Mouse (Mus musculus) erythroblast, embryonic 14.5 days (primary cell): ENCODE measurements at regions not wholly inside any gene's neighbourhood (a gene's known extent, or its start where the extent isn't known, plus 50 kb on each side); places are given as distances from the start of the nearest gene placed in this dataset.

Source experiments
- H3K27me3 ChIP-seq: 2 replicates; pipeline ENCODE4 v1.6.1; 2012; ENCODE audit warnings: inconsistent platforms; ENCODE audit not compliant: control insufficient read depth
- H3K36me3 ChIP-seq: 2 replicates; pipeline ENCODE4 v1.6.1; 2012; ENCODE audit warnings: mild to moderate bottlenecking, inconsistent platforms; ENCODE audit not compliant: control insufficient read depth
- H3K4me1 ChIP-seq: 2 replicates; pipeline ENCODE4 v1.6.1; 2012; ENCODE audit warnings: inconsistent platforms; ENCODE audit not compliant: control insufficient read depth
- H3K4me3 ChIP-seq: replicated peaks from 2 replicates; pipeline ENCODE3; 2012; ENCODE audit warnings: moderate library complexity, mild to moderate bottlenecking, inconsistent platforms
- H3K9me3 ChIP-seq: 2 replicates; pipeline ENCODE4 v1.6.1; 2012; ENCODE audit warnings: low read length, inconsistent platforms, mixed read lengths; ENCODE audit not compliant: control insufficient read depth
- GATA1 ChIP-seq: IDR thresholded peaks from 2 replicates; pipeline ENCODE4 v1.6.1; 2012; ENCODE audit warnings: low read length, inconsistent platforms, mixed read lengths
- TAL1 ChIP-seq: IDR thresholded peaks from 3 replicates; pipeline ENCODE4 v1.6.1; 2012; ENCODE audit warnings: low read length, inconsistent platforms, mixed read lengths

DNA sequence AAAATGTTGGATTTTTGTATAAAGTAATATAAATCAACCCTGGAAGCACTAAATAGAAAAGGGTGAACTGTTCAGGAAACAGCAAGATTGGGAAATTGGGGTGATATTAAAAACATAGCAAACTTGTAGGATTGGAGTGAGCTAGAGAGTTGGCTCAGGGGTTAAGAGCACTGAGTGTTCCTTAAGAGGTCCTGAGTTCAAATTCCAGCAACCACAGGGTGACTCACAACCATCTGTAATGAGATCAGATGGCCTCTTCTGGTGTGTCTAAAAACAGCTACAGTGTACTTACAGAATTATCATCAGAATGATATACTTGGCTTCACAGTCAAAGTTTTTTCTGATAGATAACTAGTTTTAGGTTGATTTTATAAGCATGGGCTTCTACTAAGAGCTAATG, 73.8 kb upstream of the Mbnl1 start:
- Histone ChIP-seq H3K4me1 (peaks cover 14% of the 10 kb centered on the region), H3K9me3 (no peaks in the 10 kb centered on the region), H3K27me3 (no peaks in the 10 kb centered on the region), H3K36me3 (no peaks in the 10 kb centered on the region), H3K4me3 (no peak overlapping the region)
- TF ChIP-seq GATA1 (no peak), TAL1 (no peak)

DNA sequence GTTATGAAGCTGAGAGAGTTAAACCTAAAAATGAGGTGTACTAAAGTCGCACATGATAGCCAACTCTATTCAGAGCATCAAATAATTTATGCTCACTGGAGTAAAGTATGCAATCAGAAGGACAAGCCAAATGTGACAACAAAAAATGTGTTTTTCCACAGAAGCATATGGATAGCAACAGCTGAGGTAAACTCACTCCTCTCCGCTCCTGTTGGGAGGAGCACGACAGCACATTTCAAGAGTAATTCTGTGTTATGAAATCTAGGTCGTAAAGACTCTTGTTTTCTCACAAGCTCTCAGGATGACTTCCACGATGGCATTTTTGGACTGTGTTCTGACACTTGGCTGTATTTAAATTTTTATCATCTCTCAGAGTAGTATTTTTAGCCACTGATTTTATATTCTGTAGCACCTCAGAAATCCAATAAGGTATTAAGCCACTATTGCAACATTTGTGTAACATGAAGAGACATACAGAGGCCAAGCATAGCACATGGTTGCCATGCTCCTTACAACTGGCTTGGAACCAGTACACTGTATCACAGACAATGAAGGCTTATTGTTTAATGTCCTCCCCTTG, 70.3 kb upstream of the Mbnl1 start:
- TF ChIP-seq GATA1: no peak
- H3K27me3 ChIP-seq: no peaks in the 10 kb centered on the region
- no peaks in the 10 kb centered on the region for H3K9me3 ChIP-seq
- H3K4me1 ChIP-seq: peaks cover 2% of the 10 kb centered on the region
- H3K36me3 ChIP-seq: no peaks in the 10 kb centered on the region
- H3K4me3 ChIP-seq: no peak overlapping the region

DNA sequence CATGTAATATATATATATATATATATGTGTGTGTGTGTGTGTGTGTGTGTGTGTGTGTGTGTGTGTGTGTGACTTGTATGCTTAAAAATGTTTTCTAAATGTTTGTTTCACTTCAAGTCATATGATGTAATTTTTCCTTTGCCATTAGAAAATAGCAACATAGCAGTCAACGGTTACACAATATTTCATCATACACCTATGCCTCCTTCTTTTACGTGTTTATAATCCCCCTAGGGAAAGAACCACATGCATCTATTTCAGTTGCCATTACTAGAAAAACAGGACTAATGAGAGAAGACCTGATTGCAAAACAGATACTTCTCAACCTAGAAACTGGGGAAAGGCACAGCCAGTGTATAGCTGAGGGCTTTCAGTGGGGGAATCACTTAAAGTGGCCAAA, 65.2 kb upstream of the Mbnl1 start:
- peaks cover 19% of the 10 kb centered on the region for H3K4me1 ChIP-seq
- H3K4me3 ChIP-seq: no peak overlapping the region
- no peaks in the 10 kb centered on the region for H3K36me3 ChIP-seq
- H3K9me3 ChIP-seq: no peaks in the 10 kb centered on the region
- H3K27me3 ChIP-seq: no peaks in the 10 kb centered on the region
- no peak for TF ChIP-seq GATA1
- no peak for TF ChIP-seq TAL1

DNA sequence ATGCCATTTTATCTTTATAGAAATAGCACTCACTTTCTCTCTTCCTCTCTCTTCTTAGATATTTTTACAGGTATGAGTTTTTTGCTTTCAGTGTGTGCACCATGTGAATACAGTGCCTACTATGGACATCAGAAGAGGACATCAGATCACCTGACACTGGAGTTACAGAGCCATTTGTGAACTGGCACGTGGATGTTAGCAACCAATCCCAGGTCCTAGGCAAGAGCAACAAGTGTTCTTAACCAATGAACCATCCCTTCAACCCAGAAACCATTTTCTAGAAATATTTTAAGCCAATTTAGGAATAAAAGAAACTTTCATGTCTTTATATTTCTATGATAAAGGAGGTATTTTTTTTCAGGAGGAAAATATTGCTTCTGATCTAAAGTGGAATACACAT, 64.7 kb upstream of the Mbnl1 start:
- Histone ChIP-seq H3K4me1 (peaks cover 19% of the 10 kb centered on the region), H3K4me3 (no peak overlapping the region), H3K9me3 (no peaks in the 10 kb centered on the region), H3K27me3 (no peaks in the 10 kb centered on the region), H3K36me3 (no peaks in the 10 kb centered on the region)
- TF ChIP-seq TAL1 (no peak), GATA1 (no peak)

DNA sequence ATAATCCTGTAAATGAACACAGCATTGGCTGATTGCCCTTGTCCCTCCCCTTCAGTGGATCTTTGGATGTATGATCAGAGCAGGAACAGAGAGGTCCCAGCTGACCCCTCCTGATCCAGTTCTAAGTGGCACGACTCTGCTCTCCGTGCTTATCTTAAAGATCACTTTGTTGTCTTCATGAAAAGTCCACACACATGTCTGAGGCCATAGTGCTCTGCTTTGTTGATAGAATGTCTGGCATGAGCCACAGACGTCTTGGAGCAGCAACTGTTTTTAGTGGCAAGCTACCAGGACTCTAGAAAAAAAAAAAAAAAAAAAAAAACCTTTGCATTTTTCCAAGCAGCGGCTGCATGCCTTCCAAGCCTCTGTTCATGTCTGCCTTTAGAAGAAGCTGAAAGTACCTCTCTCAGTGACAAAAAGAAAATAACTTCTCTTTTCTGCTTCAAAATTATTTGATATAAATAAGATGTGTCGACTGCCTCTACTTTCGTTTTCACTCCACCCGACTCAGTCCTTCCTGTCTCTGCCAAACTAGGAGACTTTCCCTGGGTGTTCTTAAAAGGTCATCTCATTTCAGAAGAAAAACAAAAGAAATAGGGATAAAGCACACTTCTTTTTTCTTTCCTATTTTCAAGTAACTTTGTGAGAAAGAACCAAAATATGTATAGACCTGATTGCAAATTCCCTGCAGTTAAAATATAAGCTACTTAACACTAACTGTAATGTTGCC, 63.9 kb upstream of the Mbnl1 start:
- Histone ChIP-seq H3K27me3 (no peaks in the 10 kb centered on the region), H3K9me3 (no peaks in the 10 kb centered on the region), H3K4me3 (peak overlapping the region; percentile 68), H3K4me1 (peaks cover 26% of the 10 kb centered on the region), H3K36me3 (no peaks in the 10 kb centered on the region)
- TF ChIP-seq GATA1: no peak
- TF ChIP-seq TAL1: no peak

DNA sequence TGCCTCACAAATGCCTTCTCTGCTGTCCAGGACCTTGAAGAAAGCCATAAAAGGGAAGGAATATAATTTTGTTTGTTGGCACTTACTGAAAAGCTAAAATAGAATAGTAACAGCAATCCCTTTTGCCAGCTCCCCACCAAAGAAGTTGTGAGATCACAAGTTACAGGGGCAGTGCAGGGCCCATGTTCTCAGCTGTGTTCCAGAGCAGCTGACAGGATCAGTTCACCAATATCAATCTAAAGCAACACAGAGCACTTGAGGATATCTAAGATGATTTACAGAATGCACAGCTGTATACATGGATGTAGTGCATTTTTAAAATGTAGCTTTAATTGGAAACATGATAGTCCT, 63.4 kb upstream of the Mbnl1 start:
- Histone ChIP-seq H3K4me3 (peak overlapping the region; percentile 68), H3K36me3 (no peaks in the 10 kb centered on the region), H3K27me3 (no peaks in the 10 kb centered on the region), H3K9me3 (no peaks in the 10 kb centered on the region), H3K4me1 (peaks cover 30% of the 10 kb centered on the region)
- no peak for TF ChIP-seq TAL1
- no peak for TF ChIP-seq GATA1

DNA sequence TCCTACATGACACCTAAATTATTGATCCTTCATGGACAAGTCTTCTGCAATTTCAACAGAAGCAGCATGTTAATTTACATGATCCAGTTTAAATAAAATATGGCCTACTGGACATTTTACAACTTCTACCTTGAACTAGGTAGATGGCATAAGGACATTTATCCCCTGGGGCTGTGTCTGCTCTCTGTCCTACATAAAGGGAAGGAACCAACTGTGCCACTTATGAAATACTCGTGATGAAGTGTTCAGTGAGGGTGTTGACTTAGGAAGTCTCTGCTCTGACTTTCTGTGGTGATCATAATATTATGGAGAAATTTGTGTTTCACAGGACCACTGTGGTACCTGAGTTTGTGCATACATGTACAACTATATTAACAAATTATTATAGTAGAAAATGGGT, 60.9 kb upstream of the Mbnl1 start:
- no peaks in the 10 kb centered on the region for H3K9me3 ChIP-seq
- peaks cover 31% of the 10 kb centered on the region for H3K4me1 ChIP-seq
- H3K4me3 ChIP-seq: no peak overlapping the region
- no peaks in the 10 kb centered on the region for H3K27me3 ChIP-seq
- H3K36me3 ChIP-seq: no peaks in the 10 kb centered on the region
- TF ChIP-seq TAL1 (no peak), GATA1 (no peak)

DNA sequence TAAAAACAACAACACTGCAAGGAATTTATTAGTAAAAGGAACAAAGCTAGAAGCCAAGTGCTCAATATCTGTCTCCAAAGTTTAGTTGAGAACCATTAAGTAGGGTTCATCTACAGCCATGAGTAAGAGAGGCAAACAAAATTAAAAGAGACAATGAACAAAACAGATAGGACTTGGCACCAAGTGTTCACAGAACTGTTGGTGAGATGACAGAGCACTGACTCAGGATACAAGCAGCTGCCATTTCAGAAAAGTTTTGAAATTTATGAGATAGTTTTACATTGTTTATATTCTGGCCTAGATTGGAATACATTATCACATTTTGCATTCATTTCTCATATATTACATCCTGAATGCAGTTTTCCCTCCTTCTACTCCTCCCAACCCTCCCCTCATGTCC, 60.4 kb upstream of the Mbnl1 start:
- TF ChIP-seq GATA1 (no peak), TAL1 (no peak)
- peaks cover 35% of the 10 kb centered on the region for H3K4me1 ChIP-seq
- H3K36me3 ChIP-seq: no peaks in the 10 kb centered on the region
- H3K4me3 ChIP-seq: no peak overlapping the region
- H3K9me3 ChIP-seq: no peaks in the 10 kb centered on the region
- no peaks in the 10 kb centered on the region for H3K27me3 ChIP-seq

DNA sequence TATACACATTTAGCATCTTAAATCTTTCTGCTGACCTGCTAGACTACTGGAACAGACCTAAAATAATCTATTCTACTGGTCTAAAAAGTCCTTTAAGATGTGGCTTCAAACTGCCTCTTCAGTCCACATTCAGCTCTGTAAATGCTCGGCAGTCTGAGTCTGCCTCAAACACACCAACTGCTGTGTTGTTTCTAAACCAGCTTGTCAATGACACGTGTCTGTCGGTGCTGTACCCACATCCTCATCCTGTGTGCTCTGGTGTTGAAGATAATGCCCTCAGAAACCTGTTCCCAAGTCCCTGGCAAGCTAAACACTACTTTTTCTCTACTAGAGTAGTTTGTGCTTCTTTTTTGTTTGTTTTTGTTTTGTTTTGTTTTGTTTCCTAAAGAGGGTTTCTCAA, 58.9 kb upstream of the Mbnl1 start:
- peaks cover 39% of the 10 kb centered on the region for H3K4me1 ChIP-seq
- H3K36me3 ChIP-seq: no peaks in the 10 kb centered on the region

DNA sequence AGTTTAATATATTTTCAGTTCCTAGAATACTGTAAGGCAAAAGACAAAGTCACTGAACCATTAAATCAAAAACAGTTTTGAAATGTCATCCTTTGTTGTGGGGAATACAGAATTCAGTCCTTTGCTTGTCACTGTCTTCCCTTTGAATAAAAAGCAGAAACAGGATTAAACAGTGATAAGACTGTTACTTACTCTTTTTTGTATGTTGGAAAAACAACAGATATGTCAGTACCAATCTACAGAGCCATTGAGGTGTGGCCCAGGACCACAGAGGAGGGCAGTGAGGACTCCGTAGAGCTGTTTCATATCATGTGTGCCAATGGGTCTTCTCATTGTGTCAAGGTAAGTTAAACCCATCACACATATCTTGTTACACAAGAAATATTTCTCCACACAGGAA, 55.6 kb upstream of the Mbnl1 start:
- no peak for TF ChIP-seq GATA1
- TF ChIP-seq TAL1: no peak
- H3K4me3 ChIP-seq: no peak overlapping the region
- H3K9me3 ChIP-seq: no peaks in the 10 kb centered on the region
- no peaks in the 10 kb centered on the region for H3K36me3 ChIP-seq
- H3K27me3 ChIP-seq: no peaks in the 10 kb centered on the region
- H3K4me1 ChIP-seq: peaks cover 52% of the 10 kb centered on the region

More for the DNA sequence above, 58.9 kb upstream of the Mbnl1 start:
- no peak for TF ChIP-seq TAL1
- TF ChIP-seq GATA1: no peak
- Histone ChIP-seq H3K9me3 (no peaks in the 10 kb centered on the region), H3K4me3 (no peak overlapping the region), H3K27me3 (no peaks in the 10 kb centered on the region)
